Mouse (Mus musculus): ENCODE measurements around the gene Pxylp1. TPM values are rescaled to one million over a fixed set of nuclear protein-coding genes. Genes with fewer than 3 reads are reported as not detected.
A peak's percentile ranks its signal among the peaks of the same experiment; 100 is the strongest.

Gene Pxylp1
- polyA plus RNA-seq, 1 experiment = 11.9 TPM

- Histone ChIP-seq H3K27me3 (ENCODE audit: control insufficient read depth, insufficient read depth, low read length) (no peaks in the 10 kb centered on the region), H3K4me3 (ENCODE audit: low read depth, low read length) (no peak overlapping the region), H3K36me3 (ENCODE audit: control insufficient read depth, insufficient read depth, low read length) (no peaks in the 10 kb centered on the region), H3K27ac (ENCODE audit: insufficient read depth, low read depth, low read length) (peak overlapping the region; percentile 55; the same call in 1 of the 2 replicates), H3K4me1 (ENCODE audit: control insufficient read depth, insufficient read depth, insufficient read length, low read length) (peaks cover 10% of the 10 kb centered on the region)
- 38% methylated on average over 7 of the region's 7 CpGs for WGBS
- TF ChIP-seq CTCF (IDR thresholded peaks at IDR 0.05; ENCODE audit: extremely low read depth, insufficient read length, insufficient replicate concordance, low read depth, low read length) = no peak
- TF ChIP-seq POLR2A (IDR thresholded peaks at IDR 0.05; ENCODE audit: low read depth, low read length) = no peak
These were observed 12.2 kb upstream of the Pxylp1 start for GRCm38 (mm10) chr9:96904360-96905355.

GRCm38 (mm10) chr9:96899717-96900116 lies 7.2 kb upstream of the Pxylp1 start:
- Histone ChIP-seq H3K27me3 (ENCODE audit: control insufficient read depth, insufficient read depth, low read length) (no peaks in the 10 kb centered on the region), H3K4me1 (ENCODE audit: control insufficient read depth, insufficient read depth, insufficient read length, low read length) (no peaks in the 10 kb centered on the region)
- WGBS = 80% methylated on average over 5 of the region's 5 CpGs

GRCm38 (mm10) chr9:96899004-96899403 lies 6.5 kb upstream of the Pxylp1 start:
- TF ChIP-seq POLR2A (IDR thresholded peaks at IDR 0.05; ENCODE audit: low read depth, low read length) = no peak
- no peak for TF ChIP-seq CTCF (IDR thresholded peaks at IDR 0.05; ENCODE audit: extremely low read depth, insufficient read length, insufficient replicate concordance, low read depth, low read length)
- no peaks in the 10 kb centered on the region for H3K36me3 ChIP-seq (ENCODE audit: control insufficient read depth, insufficient read depth, low read length)
- H3K27ac ChIP-seq (ENCODE audit: insufficient read depth, low read depth, low read length) = no peak overlapping the region

More at GRCm38 (mm10) chr9:96899717-96900116, 7.2 kb upstream of the Pxylp1 start:
- Histone ChIP-seq H3K4me3 (ENCODE audit: low read depth, low read length) (no peak overlapping the region), H3K27ac (ENCODE audit: insufficient read depth, low read depth, low read length) (no peak overlapping the region), H3K36me3 (ENCODE audit: control insufficient read depth, insufficient read depth, low read length) (no peaks in the 10 kb centered on the region)
- TF ChIP-seq POLR2A (IDR thresholded peaks at IDR 0.05; ENCODE audit: low read depth, low read length) (no peak), CTCF (IDR thresholded peaks at IDR 0.05; ENCODE audit: extremely low read depth, insufficient read length, insufficient replicate concordance, low read depth, low read length) (no peak)

GRCm38 (mm10) chr9:96896690-96897089 lies 4.2 kb upstream of the Pxylp1 start:
- no peak overlapping the region for H3K27ac ChIP-seq (ENCODE audit: insufficient read depth, low read depth, low read length)
- TF ChIP-seq POLR2A (IDR thresholded peaks at IDR 0.05; ENCODE audit: low read depth, low read length) = no peak
- TF ChIP-seq CTCF (IDR thresholded peaks at IDR 0.05; ENCODE audit: extremely low read depth, insufficient read length, insufficient replicate concordance, low read depth, low read length) = no peak
- H3K36me3 ChIP-seq (ENCODE audit: control insufficient read depth, insufficient read depth, low read length) = no peaks in the 10 kb centered on the region
- H3K4me3 ChIP-seq (ENCODE audit: low read depth, low read length) = no peak overlapping the region
- WGBS = 87% methylated on average over 1 of the region's 1 CpGs
- H3K27me3 ChIP-seq (ENCODE audit: control insufficient read depth, insufficient read depth, low read length) = no peaks in the 10 kb centered on the region
- peaks cover 6% of the 10 kb centered on the region; the same call in 1 of the 2 replicates for H3K4me1 ChIP-seq (ENCODE audit: control insufficient read depth, insufficient read depth, insufficient read length, low read length)

More at GRCm38 (mm10) chr9:96899004-96899403, 6.5 kb upstream of the Pxylp1 start:
- Histone ChIP-seq H3K4me3 (ENCODE audit: low read depth, low read length) (no peak overlapping the region), H3K4me1 (ENCODE audit: control insufficient read depth, insufficient read depth, insufficient read length, low read length) (no peaks in the 10 kb centered on the region), H3K27me3 (ENCODE audit: control insufficient read depth, insufficient read depth, low read length) (no peaks in the 10 kb centered on the region)

- Histone ChIP-seq H3K27ac (ENCODE audit: insufficient read depth, low read depth, low read length) (no peak overlapping the region), H3K36me3 (ENCODE audit: control insufficient read depth, insufficient read depth, low read length) (no peaks in the 10 kb centered on the region), H3K27me3 (ENCODE audit: control insufficient read depth, insufficient read depth, low read length) (no peaks in the 10 kb centered on the region), H3K4me1 (ENCODE audit: control insufficient read depth, insufficient read depth, insufficient read length, low read length) (peaks cover 21% of the 10 kb centered on the region; the same call in 1 of the 2 replicates), H3K4me3 (ENCODE audit: low read depth, low read length) (no peak overlapping the region)
- 76% methylated on average over 5 of the region's 5 CpGs for WGBS
- TF ChIP-seq POLR2A (IDR thresholded peaks at IDR 0.05; ENCODE audit: low read depth, low read length) = no peak
- TF ChIP-seq CTCF (IDR thresholded peaks at IDR 0.05; ENCODE audit: extremely low read depth, insufficient read length, insufficient replicate concordance, low read depth, low read length) = no peak
These were observed 1.1 kb upstream of the Pxylp1 start for GRCm38 (mm10) chr9:96893582-96893981.

GRCm38 (mm10) chr9:96891341-96892330 lies 833 bp downstream of the Pxylp1 start:
- Histone ChIP-seq H3K4me1 (ENCODE audit: control insufficient read depth, insufficient read depth, insufficient read length, low read length) (peaks cover 25% of the 10 kb centered on the region; the same call in 1 of the 2 replicates), H3K36me3 (ENCODE audit: control insufficient read depth, insufficient read depth, low read length) (peaks cover 2% of the 10 kb centered on the region; the same call in 1 of the 2 replicates), H3K4me3 (ENCODE audit: low read depth, low read length) (no peak overlapping the region), H3K27me3 (ENCODE audit: control insufficient read depth, insufficient read depth, low read length) (no peaks in the 10 kb centered on the region), H3K27ac (ENCODE audit: insufficient read depth, low read depth, low read length) (peak overlapping the region; percentile 69)
- WGBS = 30% methylated on average over 12 of the region's 12 CpGs
- TF ChIP-seq POLR2A (IDR thresholded peaks at IDR 0.05; ENCODE audit: low read depth, low read length) (no peak), CTCF (IDR thresholded peaks at IDR 0.05; ENCODE audit: extremely low read depth, insufficient read length, insufficient replicate concordance, low read depth, low read length) (no peak)
